Mouse (Mus musculus) embryonic facial prominence, embryonic 14.5 days (tissue): ENCODE measurements around the gene Vps18. TPM values are rescaled to one million over a fixed set of nuclear protein-coding genes. Genes with fewer than 3 reads are reported as not detected.

Experiments
- ATAC-seq: fragments of 200-750 bp; cut with Nextera tagmentation; 2 replicates; pipeline ENCODE4 v1.8.0; 2017; ENCODE audit warnings: low read depth, moderate number of reproducible peaks, moderate TSS enrichment
- DNase-seq: peaks from one replicate; pipeline ENCODE4 v3.0.0-alpha.2; 2015; ENCODE audit warnings: low spot score
- H3K27ac ChIP-seq: fragments of 300-500 bp; sonication (generic); replicated peaks from 2 replicates; pipeline ENCODE4 v1.5.1; 2014; ENCODE audit warnings: low read depth, mild to moderate bottlenecking, low read length, moderate library complexity
- H3K27me3 ChIP-seq: fragments of 300-500 bp; sonication (generic); replicated peaks from 2 replicates; pipeline ENCODE4 v1.6.1; 2014; ENCODE audit warnings: low read length; ENCODE audit not compliant: control insufficient read depth, insufficient read depth
- H3K36me3 ChIP-seq: fragments of 300-500 bp; sonication (generic); 2 replicates; pipeline ENCODE4 v1.6.1; 2014; ENCODE audit warnings: low read length, mixed read lengths; ENCODE audit not compliant: control insufficient read depth, insufficient read depth
- H3K4me1 ChIP-seq: fragments of 300-500 bp; sonication (generic); 2 replicates; pipeline ENCODE4 v1.6.1; 2014; ENCODE audit warnings: antibody characterized with exemption, low read length; ENCODE audit not compliant: control insufficient read depth, insufficient read depth
- H3K4me2 ChIP-seq: fragments of 300-500 bp; sonication (generic); 2 replicates; pipeline ENCODE4 v1.6.1; 2014; ENCODE audit warnings: low read depth, mild to moderate bottlenecking, low read length, moderate library complexity, mixed read lengths
- H3K4me3 ChIP-seq: fragments of 300-500 bp; sonication (generic); 2 replicates; pipeline ENCODE4 v1.5.1; 2014; ENCODE audit warnings: low read depth, mild to moderate bottlenecking, low read length
- H3K9ac ChIP-seq: fragments of 300-500 bp; sonication (generic); 2 replicates; pipeline ENCODE4 v1.6.1; 2014; ENCODE audit warnings: low read depth, mild to moderate bottlenecking, low read length, moderate library complexity, mixed read lengths
- H3K9me3 ChIP-seq: fragments of 300-500 bp; sonication (generic); 2 replicates; pipeline ENCODE4 v1.6.1; 2016; ENCODE audit warnings: low read length; ENCODE audit not compliant: control insufficient read depth
- WGBS: fragments of 180-500 bp; shearing (Covaris S2); extraction: QIAGEN DNeasy Blood & Tissue Kit; methylation state at CpG from one replicate; pipeline ENCODE4 v1.1.7; 2014; 5-methylcytosine and 5-hydroxymethylcytosine counted together
- polyA plus RNA-seq: library from polyadenylated mRNA; unstranded; fragments of >200 nt; fragmentation: Nextera tagmentation; extraction: Ambion mirVana; gene quantifications from 2 replicates; pipeline ENCODE4 v1.2.1, GENCODE M21; 2014

Gene Vps18
- polyA plus RNA-seq, 1 experiment from 2014 or later = 12.5 TPM

DNA sequence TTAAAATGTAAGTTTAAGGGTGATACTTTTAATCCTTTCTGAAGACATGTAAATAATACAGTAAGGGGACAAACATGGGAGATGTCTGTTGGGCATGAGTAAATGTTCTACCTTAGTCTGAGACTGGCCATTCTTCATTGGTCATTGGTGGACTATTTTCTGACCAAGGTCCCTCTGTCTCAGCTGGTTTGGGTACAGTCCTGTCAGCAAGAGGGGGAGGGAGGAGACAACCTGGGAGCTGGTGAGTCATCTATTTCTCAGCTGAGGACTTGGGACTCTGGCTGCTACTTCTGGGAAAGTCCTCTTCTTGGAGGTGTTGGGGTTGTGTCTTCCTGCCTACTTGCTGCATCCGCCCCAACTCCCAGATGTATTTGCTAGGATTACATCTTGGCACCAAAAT is 14.4 kb upstream of the Vps18 start:
- no peak for DNase-seq
- H3K4me1 ChIP-seq = no peaks in the 10 kb centered on the region
- peaks cover 11% of the 10 kb centered on the region for H3K27me3 ChIP-seq
- H3K9ac ChIP-seq = no peak overlapping the region
- H3K9me3 ChIP-seq = no peaks in the 10 kb centered on the region
- no peak overlapping the region for H3K4me3 ChIP-seq
- no peak for ATAC-seq
- no peak overlapping the region for H3K27ac ChIP-seq
- 71% methylated on average over 1 of the region's 1 CpGs for WGBS
- H3K4me2 ChIP-seq = no peak overlapping the region
- no peaks in the 10 kb centered on the region for H3K36me3 ChIP-seq

- Histone ChIP-seq H3K4me1 (no peaks in the 10 kb centered on the region), H3K36me3 (no peaks in the 10 kb centered on the region), H3K9me3 (no peaks in the 10 kb centered on the region), H3K9ac (no peak overlapping the region), H3K4me3 (no peak overlapping the region), H3K4me2 (no peak overlapping the region), H3K27ac (no peak overlapping the region), H3K27me3 (no peaks in the 10 kb centered on the region)
- ATAC-seq (no peak), DNase-seq (no peak)
- 79% methylated on average over 7 of the region's 7 CpGs for WGBS
Measured at GRCm38 (mm10) chr2:119276926-119277325, 11.6 kb upstream of the Vps18 start.

DNA sequence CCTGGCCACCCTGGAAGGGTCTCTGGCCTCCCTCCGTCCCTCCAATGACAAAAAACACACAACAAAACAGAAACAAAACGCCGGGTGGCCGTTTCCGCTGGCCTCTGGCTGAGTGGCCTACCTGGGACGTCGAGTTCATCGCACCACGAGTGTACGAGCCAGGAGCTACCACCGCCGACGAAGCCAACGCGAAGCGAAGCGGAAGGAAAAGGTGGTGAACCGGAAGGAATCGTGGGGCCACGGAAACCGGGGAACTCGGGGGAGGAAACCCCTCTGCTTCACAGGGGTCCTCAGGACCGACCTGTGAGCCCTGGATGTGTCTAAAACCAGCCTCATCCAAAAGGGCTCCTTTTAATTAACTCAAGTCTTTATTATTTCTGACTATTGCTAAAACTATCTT is 10.7 kb upstream of the Vps18 start:
- H3K9ac ChIP-seq = no peak overlapping the region
- H3K4me2 ChIP-seq = no peak overlapping the region
- 87% methylated on average over 23 of the region's 23 CpGs for WGBS
- no peak overlapping the region for H3K27ac ChIP-seq
- no peak for DNase-seq
- ATAC-seq = no peak
- H3K9me3 ChIP-seq = no peaks in the 10 kb centered on the region
- no peaks in the 10 kb centered on the region for H3K36me3 ChIP-seq
- H3K27me3 ChIP-seq = no peaks in the 10 kb centered on the region
- H3K4me3 ChIP-seq = no peak overlapping the region
- H3K4me1 ChIP-seq = no peaks in the 10 kb centered on the region

- Histone ChIP-seq H3K9ac (no peak overlapping the region), H3K4me3 (no peak overlapping the region), H3K9me3 (no peaks in the 10 kb centered on the region), H3K27ac (no peak overlapping the region), H3K36me3 (no peaks in the 10 kb centered on the region), H3K4me2 (no peak overlapping the region), H3K27me3 (no peaks in the 10 kb centered on the region), H3K4me1 (no peaks in the 10 kb centered on the region)
- DNase-seq (no peak), ATAC-seq (no peak)
- 80% methylated on average over 7 of the region's 7 CpGs for WGBS
Measured at GRCm38 (mm10) chr2:119281899-119282565, 6.5 kb upstream of the Vps18 start.

DNA sequence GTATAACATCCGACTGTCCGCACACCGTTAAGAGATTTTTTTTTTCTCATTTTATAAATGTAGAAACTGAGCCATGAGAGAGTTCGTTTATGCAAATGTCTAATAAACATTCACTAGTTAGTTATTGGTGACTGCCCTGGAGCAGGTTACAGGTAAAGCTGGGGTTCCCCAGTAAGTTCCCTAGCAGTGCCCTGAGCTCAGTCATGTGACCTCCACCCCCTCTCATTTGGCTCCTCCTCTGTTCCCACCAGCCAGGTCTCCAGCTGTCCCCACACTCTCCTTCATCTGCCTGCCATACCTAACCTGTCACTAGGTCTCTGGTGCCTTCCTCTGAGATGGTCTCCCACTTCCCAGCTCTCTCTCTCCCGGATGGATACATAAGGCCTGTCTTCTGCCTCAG is 1.2 kb upstream of the Vps18 start:
- Histone ChIP-seq H3K4me3 (no peak overlapping the region), H3K4me1 (peaks cover 4% of the 10 kb centered on the region; the same call in 1 of the 2 replicates), H3K36me3 (peaks cover 21% of the 10 kb centered on the region), H3K9me3 (no peaks in the 10 kb centered on the region), H3K9ac (no peak overlapping the region), H3K27me3 (no peaks in the 10 kb centered on the region), H3K27ac (no peak overlapping the region), H3K4me2 (no peak overlapping the region)
- WGBS = 92% methylated on average over 5 of the region's 5 CpGs
- ATAC-seq = no peak
- no peak for DNase-seq

- DNase-seq (no peak), ATAC-seq (no peak)
- H3K9ac ChIP-seq = peak overlapping the region; percentile 85
- H3K9me3 ChIP-seq = no peaks in the 10 kb centered on the region
- H3K4me2 ChIP-seq = peak overlapping the region; percentile 77
- WGBS = 3% methylated on average over 11 of the region's 11 CpGs
- peaks cover 37% of the 10 kb centered on the region for H3K36me3 ChIP-seq
- no peaks in the 10 kb centered on the region for H3K27me3 ChIP-seq
- no peak overlapping the region; the same call in 1 of the 2 replicates for H3K27ac ChIP-seq
- H3K4me1 ChIP-seq = peaks cover 4% of the 10 kb centered on the region; the same call in 1 of the 2 replicates
- H3K4me3 ChIP-seq = peak overlapping the region; percentile 71
Measured at GRCm38 (mm10) chr2:119289014-119289416, 475 bp downstream of the Vps18 start.

- 93% methylated on average over 5 of the region's 5 CpGs for WGBS
- Histone ChIP-seq H3K27ac (no peak overlapping the region), H3K27me3 (no peaks in the 10 kb centered on the region), H3K36me3 (peaks cover 65% of the 10 kb centered on the region), H3K9ac (no peak overlapping the region), H3K4me3 (no peak overlapping the region), H3K4me1 (peaks cover 4% of the 10 kb centered on the region; the same call in 1 of the 2 replicates), H3K9me3 (no peaks in the 10 kb centered on the region), H3K4me2 (no peak overlapping the region)
- DNase-seq (no peak), ATAC-seq (no peak)
Measured at GRCm38 (mm10) chr2:119292281-119292680, 3.7 kb downstream of the Vps18 start.

DNA sequence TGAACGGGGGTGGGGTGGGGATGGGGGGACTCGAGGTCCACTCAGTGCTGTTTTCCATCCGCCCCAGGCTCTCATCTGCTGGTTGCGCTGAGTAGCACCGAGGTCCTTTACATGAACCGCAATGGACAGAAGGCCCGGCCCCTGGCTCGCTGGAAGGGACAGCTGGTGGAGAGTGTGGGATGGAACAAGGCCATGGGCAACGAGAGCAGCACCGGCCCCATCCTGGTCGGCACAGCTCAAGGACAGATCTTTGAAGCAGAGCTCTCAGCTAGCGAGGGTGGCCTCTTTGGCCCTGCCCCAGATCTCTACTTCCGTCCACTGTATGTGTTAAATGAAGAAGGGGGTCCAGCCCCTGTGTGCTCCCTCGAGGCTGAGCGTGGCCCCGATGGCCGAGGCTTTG is 4.3 kb downstream of the Vps18 start:
- no peaks in the 10 kb centered on the region for H3K27me3 ChIP-seq
- H3K4me3 ChIP-seq = no peak overlapping the region
- no peak overlapping the region for H3K27ac ChIP-seq
- no peak for ATAC-seq
- H3K4me2 ChIP-seq = no peak overlapping the region
- WGBS = 91% methylated on average over 15 of the region's 17 CpGs
- peaks cover 4% of the 10 kb centered on the region; the same call in 1 of the 2 replicates for H3K4me1 ChIP-seq
- H3K9ac ChIP-seq = no peak overlapping the region
- DNase-seq = no peak
- no peaks in the 10 kb centered on the region for H3K9me3 ChIP-seq
- peaks cover 70% of the 10 kb centered on the region for H3K36me3 ChIP-seq

GRCm38 (mm10) chr2:119293311-119293710 is 4.8 kb downstream of the Vps18 start:
- peaks cover 4% of the 10 kb centered on the region; the same call in 1 of the 2 replicates for H3K4me1 ChIP-seq
- DNase-seq (no peak), ATAC-seq (no peak)
- no peak overlapping the region for H3K4me2 ChIP-seq
- H3K9ac ChIP-seq = no peak overlapping the region
- peaks cover 75% of the 10 kb centered on the region for H3K36me3 ChIP-seq
- H3K9me3 ChIP-seq = no peaks in the 10 kb centered on the region
- no peaks in the 10 kb centered on the region for H3K27me3 ChIP-seq
- H3K27ac ChIP-seq = no peak overlapping the region
- no peak overlapping the region for H3K4me3 ChIP-seq
- WGBS = 96% methylated on average over 17 of the region's 17 CpGs
